Mouse (Mus musculus) bone marrow macrophage, adult 2 months (primary cell): Measurements from ENCODE around the gene Fndc8. TPM values are rescaled to one million over a fixed set of nuclear protein-coding genes. Genes with fewer than 3 reads are reported as not detected.
A peak's percentile ranks its signal among the peaks of the same experiment; 100 is the strongest.

Experiments used
- H3K27ac ChIP-seq: 2 replicates; pipeline ENCODE4 v1.5.1; 2012; ENCODE audit warnings: low read depth, low read length; ENCODE audit not compliant: insufficient read depth
- H3K4me1 ChIP-seq: 2 replicates; pipeline ENCODE4 v1.6.1; 2012; ENCODE audit warnings: low read length; ENCODE audit not compliant: control insufficient read depth, insufficient read depth
- H3K4me3 ChIP-seq: 2 replicates; pipeline ENCODE4 v1.5.1; 2012; ENCODE audit warnings: mild to moderate bottlenecking, low read length, moderate library complexity; ENCODE audit not compliant: insufficient read depth
- CTCF ChIP-seq: IDR thresholded peaks from 2 replicates; pipeline ENCODE4 v1.5.1; 2012; ENCODE audit warnings: low read depth, mild to moderate bottlenecking, low read length, moderate library complexity
- POLR2A ChIP-seq: IDR thresholded peaks from 2 replicates; pipeline ENCODE4 v1.6.1; 2012; ENCODE audit warnings: mild to moderate bottlenecking, low read depth, low read length, borderline replicate concordance
- polyA plus RNA-seq: library from polyadenylated mRNA; stranded (reverse); fragments of >200 nt; gene quantifications from 2 replicates; pipeline ENCODE4 v1.2.4, GENCODE M21; 2012; ENCODE audit not compliant: missing spikeins, insufficient read depth, insufficient read length

The Fndc8 gene
- polyA plus RNA-seq, 1 experiment: not detected

- Histone ChIP-seq H3K4me1 (peaks cover 22% of the 10 kb centered on the region), H3K27ac (no peak overlapping the region)
- TF ChIP-seq POLR2A (no peak), CTCF (no peak)
Measured at GRCm38 (mm10) chr11:82866850-82867564, 24.9 kb upstream of the Fndc8 start.

GRCm38 (mm10) chr11:82867956-82868355, 24.0 kb upstream of the Fndc8 start:
- no peak overlapping the region for H3K27ac ChIP-seq
- TF ChIP-seq POLR2A (no peak), CTCF (no peak)
- peaks cover 22% of the 10 kb centered on the region for H3K4me1 ChIP-seq
- H3K4me3 ChIP-seq: no peak overlapping the region

More at GRCm38 (mm10) chr11:82866850-82867564, 24.9 kb upstream of the Fndc8 start:
- no peak overlapping the region for H3K4me3 ChIP-seq

- H3K27ac ChIP-seq: peak overlapping the region; percentile 69
- TF ChIP-seq POLR2A: no peak
- no peak for TF ChIP-seq CTCF
- peaks cover 22% of the 10 kb centered on the region for H3K4me1 ChIP-seq
- H3K4me3 ChIP-seq: peak overlapping the region; percentile 48
Measured at GRCm38 (mm10) chr11:82869506-82870172, 22.3 kb upstream of the Fndc8 start.

- Histone ChIP-seq H3K27ac (peak overlapping the region; percentile 90), H3K4me3 (peak overlapping the region; percentile 84), H3K4me1 (peaks cover 22% of the 10 kb centered on the region)
- TF ChIP-seq POLR2A (no peak), CTCF (no peak)
Measured at GRCm38 (mm10) chr11:82870173-82871030, 21.5 kb upstream of the Fndc8 start.

- peak within 1 kb of the TSS; percentile 90 for H3K27ac ChIP-seq
- peak within 1 kb of the TSS; percentile 84 for H3K4me3 ChIP-seq
- no peak for TF ChIP-seq POLR2A
- TF ChIP-seq CTCF: peak; percentile 38; the same call in 1 of the 2 replicates
- peaks cover 20% of the 10 kb centered on the region for H3K4me1 ChIP-seq
Measured at GRCm38 (mm10) chr11:82871031-82871446, 20.9 kb upstream of the Fndc8 start, which contains the start of gene Rffl. Rffl (minus strand) TSS chr11:82871210.

- TF ChIP-seq CTCF (no peak), POLR2A (no peak)
- Histone ChIP-seq H3K4me3 (no peak overlapping the region), H3K27ac (no peak overlapping the region), H3K4me1 (no peaks in the 10 kb centered on the region)
Measured at GRCm38 (mm10) chr11:82874924-82875323, 17.0 kb upstream of the Fndc8 start.

GRCm38 (mm10) chr11:82875631-82876030, 16.3 kb upstream of the Fndc8 start:
- H3K4me1 ChIP-seq: no peaks in the 10 kb centered on the region
- no peak overlapping the region for H3K27ac ChIP-seq
- H3K4me3 ChIP-seq: no peak overlapping the region
- TF ChIP-seq POLR2A (no peak), CTCF (no peak)

GRCm38 (mm10) chr11:82877726-82878344, 14.1 kb upstream of the Fndc8 start:
- no peaks in the 10 kb centered on the region for H3K4me1 ChIP-seq
- H3K4me3 ChIP-seq: no peak overlapping the region
- TF ChIP-seq POLR2A (no peak), CTCF (no peak)
- no peak overlapping the region for H3K27ac ChIP-seq

GRCm38 (mm10) chr11:82883180-82883579, 8.7 kb upstream of the Fndc8 start:
- Histone ChIP-seq H3K4me3 (no peak overlapping the region), H3K4me1 (no peaks in the 10 kb centered on the region), H3K27ac (no peak overlapping the region)
- no peak for TF ChIP-seq POLR2A
- no peak for TF ChIP-seq CTCF
